Mouse (Mus musculus) embryonic fibroblast, embryonic 13.5 days (primary cell): ENCODE data around the gene Dpf3. TPM values are rescaled to one million over a fixed set of nuclear protein-coding genes. Genes with fewer than 3 reads are reported as not detected.

ENCODE experiments used
- H3K27ac ChIP-seq: 2 replicates; pipeline ENCODE4 v1.5.1; 2012; ENCODE audit warnings: low read length, control low read depth, inconsistent platforms; ENCODE audit not compliant: insufficient read depth
- H3K4me1 ChIP-seq: 2 replicates; pipeline ENCODE4 v1.6.1; 2011; ENCODE audit warnings: low read length; ENCODE audit not compliant: control insufficient read depth, insufficient read depth
- H3K4me3 ChIP-seq: 2 replicates; pipeline ENCODE4 v1.5.1; 2011; ENCODE audit warnings: mild to moderate bottlenecking, control low read depth, low read length; ENCODE audit not compliant: insufficient read depth
- CTCF ChIP-seq: IDR thresholded peaks from 2 replicates; pipeline ENCODE4 v1.5.1; 2011; ENCODE audit warnings: mild to moderate bottlenecking, control low read depth, low read length, moderate library complexity, borderline replicate concordance; ENCODE audit not compliant: insufficient read depth
- POLR2A ChIP-seq: IDR thresholded peaks from 2 replicates; pipeline ENCODE4 v1.6.1; 2011; ENCODE audit warnings: low read depth, mild to moderate bottlenecking, control low read depth, low read length, moderate library complexity
- polyA plus RNA-seq: library from polyadenylated mRNA; stranded (reverse); fragments of >200 nt; gene quantifications from 2 replicates; pipeline ENCODE4 v1.2.4, GENCODE M21; 2011; ENCODE audit warnings: low read depth; ENCODE audit not compliant: missing spikeins, insufficient read length

The Dpf3 gene
- polyA plus RNA-seq, 1 experiment, result not detected

- no peaks in the 10 kb centered on the region for H3K4me1 ChIP-seq
- TF ChIP-seq POLR2A (no peak), CTCF (no peak)
- H3K4me3 ChIP-seq, result no peak overlapping the region
- H3K27ac ChIP-seq, result no peak overlapping the region
Measured at GRCm38 (mm10) chr12:83445587-83445986, 41.9 kb downstream of the Dpf3 start.

GRCm38 (mm10) chr12:83444448-83444847, 43.1 kb downstream of the Dpf3 start:
- H3K4me3 ChIP-seq, result no peak overlapping the region
- H3K27ac ChIP-seq, result no peak overlapping the region
- no peak for TF ChIP-seq POLR2A
- no peak for TF ChIP-seq CTCF
- H3K4me1 ChIP-seq, result no peaks in the 10 kb centered on the region

DNA sequence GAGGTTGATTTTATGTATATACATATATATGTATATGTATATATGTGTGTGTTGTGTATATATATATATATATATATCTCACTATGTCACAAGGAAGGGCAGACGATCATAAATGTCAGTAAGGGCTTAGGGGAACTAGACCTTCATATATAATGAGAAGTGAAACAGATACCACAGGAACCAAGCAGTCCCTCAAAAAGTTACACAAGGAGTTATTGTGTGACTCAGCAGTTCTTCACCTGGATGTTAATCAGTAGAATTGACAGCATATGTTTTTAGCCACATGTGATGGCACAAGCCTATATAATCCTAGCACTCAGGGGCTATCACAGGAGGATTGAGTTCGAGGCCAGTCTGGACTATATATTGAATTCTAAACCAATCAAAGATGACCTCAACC, 49.5 kb downstream of the Dpf3 start:
- TF ChIP-seq POLR2A (no peak), CTCF (no peak)
- no peak overlapping the region for H3K4me3 ChIP-seq
- H3K4me1 ChIP-seq, result no peaks in the 10 kb centered on the region
- H3K27ac ChIP-seq, result no peak overlapping the region

- Histone ChIP-seq H3K27ac (no peak overlapping the region), H3K4me1 (no peaks in the 10 kb centered on the region), H3K4me3 (no peak overlapping the region)
- no peak for TF ChIP-seq POLR2A
- TF ChIP-seq CTCF, result no peak
Measured at GRCm38 (mm10) chr12:83433987-83434698, 53.4 kb downstream of the Dpf3 start.

GRCm38 (mm10) chr12:83433436-83433835, 54.1 kb downstream of the Dpf3 start:
- no peaks in the 10 kb centered on the region for H3K4me1 ChIP-seq
- no peak overlapping the region for H3K4me3 ChIP-seq
- H3K27ac ChIP-seq, result no peak overlapping the region
- TF ChIP-seq CTCF (no peak), POLR2A (no peak)

DNA sequence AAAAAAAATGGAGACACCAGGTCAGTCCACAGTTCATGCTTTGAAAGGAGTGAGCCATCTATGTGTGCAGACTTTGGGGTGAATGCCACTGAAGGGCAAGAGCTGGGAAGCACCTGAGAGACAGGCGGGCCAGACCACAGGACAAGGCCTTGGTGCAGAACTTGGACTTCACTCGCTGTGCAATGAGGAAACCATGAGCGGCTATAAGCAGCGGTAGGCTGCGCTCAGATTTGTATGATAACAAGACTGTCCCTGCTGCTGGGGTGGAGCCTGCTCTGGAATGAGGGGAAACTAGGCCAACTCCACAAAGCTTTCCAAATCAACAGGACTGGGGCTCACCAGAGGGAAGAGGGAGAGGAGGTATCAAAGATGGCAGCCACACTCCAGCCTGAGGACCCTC, 57.3 kb downstream of the Dpf3 start:
- TF ChIP-seq CTCF, result no peak
- TF ChIP-seq POLR2A, result no peak
- Histone ChIP-seq H3K4me1 (no peaks in the 10 kb centered on the region), H3K4me3 (no peak overlapping the region), H3K27ac (no peak overlapping the region)

DNA sequence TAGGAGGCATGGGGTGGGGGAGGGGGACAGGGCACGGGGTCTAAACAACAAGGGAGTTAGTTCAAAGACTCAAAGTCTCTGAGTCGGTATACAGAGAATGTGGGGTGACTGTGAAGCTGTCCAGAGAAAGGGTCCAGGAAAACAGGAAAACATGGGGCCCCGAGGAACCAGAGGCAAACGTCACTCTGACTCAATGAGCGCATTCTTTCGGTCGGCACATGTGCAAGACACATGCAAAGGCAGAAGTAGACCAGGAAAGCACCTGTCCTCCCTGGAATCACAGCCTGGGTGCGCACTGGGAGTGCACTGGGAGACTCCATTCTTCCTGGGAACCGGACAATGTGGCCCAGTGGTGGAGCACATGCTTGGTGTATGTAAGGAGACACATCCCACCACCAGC, 59.5 kb downstream of the Dpf3 start:
- no peak overlapping the region for H3K4me3 ChIP-seq
- H3K4me1 ChIP-seq, result no peaks in the 10 kb centered on the region
- no peak overlapping the region for H3K27ac ChIP-seq
- no peak for TF ChIP-seq CTCF
- TF ChIP-seq POLR2A, result no peak

DNA sequence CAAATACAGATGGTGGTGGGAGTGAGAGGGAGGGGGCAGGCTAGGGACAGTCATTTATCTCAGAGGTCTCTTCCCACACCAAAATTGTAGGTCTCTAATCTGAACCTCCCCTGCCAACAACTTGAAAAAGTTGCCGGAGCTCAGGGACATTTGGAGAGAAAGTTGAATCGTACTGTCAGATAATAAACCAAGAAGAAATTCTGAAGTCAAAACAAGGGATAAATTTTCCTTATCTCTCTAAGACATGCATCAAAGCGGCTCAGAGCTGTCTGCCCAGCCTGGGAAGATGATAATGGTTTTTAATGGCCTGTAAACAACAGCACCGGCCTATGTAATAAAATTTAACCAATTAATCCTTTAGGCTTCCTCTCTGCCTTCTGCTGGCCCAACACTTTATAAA, 59.9 kb downstream of the Dpf3 start:
- no peaks in the 10 kb centered on the region for H3K4me1 ChIP-seq
- no peak for TF ChIP-seq POLR2A
- no peak for TF ChIP-seq CTCF
- no peak overlapping the region for H3K4me3 ChIP-seq
- H3K27ac ChIP-seq, result no peak overlapping the region

- H3K4me3 ChIP-seq, result no peak overlapping the region
- TF ChIP-seq CTCF (no peak), POLR2A (no peak)
- no peaks in the 10 kb centered on the region for H3K4me1 ChIP-seq
- H3K27ac ChIP-seq, result no peak overlapping the region
Measured at GRCm38 (mm10) chr12:83426326-83426725, 61.2 kb downstream of the Dpf3 start.

- no peak overlapping the region for H3K27ac ChIP-seq
- no peak overlapping the region for H3K4me3 ChIP-seq
- TF ChIP-seq CTCF (no peak), POLR2A (no peak)
- no peaks in the 10 kb centered on the region for H3K4me1 ChIP-seq
Measured at GRCm38 (mm10) chr12:83425736-83426135, 61.8 kb downstream of the Dpf3 start.

DNA sequence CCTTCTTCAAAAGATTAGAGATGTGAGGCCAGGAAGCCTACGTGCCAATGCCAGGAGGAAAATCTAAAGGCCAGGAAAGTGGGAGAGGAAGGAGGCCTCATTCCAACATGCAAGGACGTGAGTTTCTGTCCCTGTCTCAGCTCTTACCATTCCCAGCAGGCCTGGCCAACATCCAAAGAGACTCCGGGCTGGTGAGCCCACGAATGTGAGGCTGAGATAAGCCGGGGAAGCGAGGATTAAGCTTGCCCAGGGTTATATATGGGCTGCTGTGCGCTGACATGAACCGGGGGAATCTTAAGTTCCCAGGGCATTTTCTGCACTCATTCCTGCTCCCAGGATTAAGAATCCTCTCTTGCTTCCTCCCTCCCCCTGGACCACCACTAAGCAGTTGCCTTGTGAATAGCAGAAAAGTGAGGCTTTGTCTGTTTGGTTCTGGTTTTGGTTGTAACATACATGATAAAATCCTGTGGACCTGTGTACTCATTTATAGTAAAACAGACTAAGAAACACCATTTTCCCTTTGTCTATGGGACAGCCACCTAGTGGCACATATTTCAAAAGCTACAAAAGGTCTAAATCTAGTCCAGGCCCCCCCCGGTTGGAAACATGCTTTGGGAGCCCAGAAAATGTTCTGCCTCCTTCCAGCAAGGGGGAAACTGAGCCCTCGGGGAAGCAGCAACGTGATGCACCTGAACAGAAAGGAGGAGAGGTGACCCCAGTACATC, 62.6 kb downstream of the Dpf3 start:
- H3K27ac ChIP-seq, result no peak overlapping the region
- no peaks in the 10 kb centered on the region for H3K4me1 ChIP-seq

More for the DNA sequence above, 62.6 kb downstream of the Dpf3 start:
- no peak overlapping the region for H3K4me3 ChIP-seq
- no peak for TF ChIP-seq CTCF
- TF ChIP-seq POLR2A, result no peak
